Mouse (Mus musculus): ENCODE results near the gene Atp23. TPM values are rescaled to one million over a fixed set of nuclear protein-coding genes. Genes with fewer than 3 reads are reported as not detected.

Gene Atp23
- polyA plus RNA-seq (2014; fragmentation: Nextera tagmentation; extraction: Ambion mirVana), result 18.9 and 19.3 TPM in 2 replicates

- H3K9ac ChIP-seq (replicated peaks; ENCODE audit: low read length), result peak within 1 kb of the TSS; percentile 80
- no peaks in the 10 kb centered on the region for H3K4me1 ChIP-seq (ENCODE audit: control insufficient read depth, insufficient read depth, low read length)
- H3K4me3 ChIP-seq (ENCODE audit: low read depth, low read length), result peak within 1 kb of the TSS; percentile 75
- no peaks in the 10 kb centered on the region for H3K9me3 ChIP-seq (replicated peaks; ENCODE audit: control insufficient read depth, low read length)
- H3K27me3 ChIP-seq (ENCODE audit: control insufficient read depth, insufficient read depth, low read length), result no peaks in the 10 kb centered on the region
- WGBS, result under 1% methylated on average over 48 of the region's 56 CpGs
- H3K27ac ChIP-seq (replicated peaks; ENCODE audit: low read depth, low read length), result no peak within 1 kb of the TSS
- ATAC-seq (replicated peaks; ENCODE audit: insufficient number of reproducible peaks, low FRiP score, low TSS enrichment, low read depth), result peak; percentile 79
- peak; percentile 91 for DNase-seq (ENCODE audit: low spot score)
- no peaks in the 10 kb centered on the region; the same call in 1 of the 2 replicates for H3K36me3 ChIP-seq (replicated peaks; ENCODE audit: control insufficient read depth, insufficient read depth, low read depth, low read length)
- peak within 1 kb of the TSS; percentile 96 for H3K4me2 ChIP-seq (ENCODE audit: low read depth, low read length)
Measured at GRCm38 (mm10) chr10:126900821-126901487, at the start of gene Atp23. Gene Atp23 (minus strand): TSS chr10:126901355.

- 83% methylated on average over 4 of the region's 4 CpGs for WGBS
Measured at GRCm38 (mm10) chr10:126950572-126950971, 49.4 kb upstream of the Atp23 start.

GRCm38 (mm10) chr10:126949824-126950223, 48.7 kb upstream of the Atp23 start:
- Histone ChIP-seq H3K4me1 (ENCODE audit: control insufficient read depth, insufficient read depth, low read length) (no peaks in the 10 kb centered on the region), H3K4me3 (ENCODE audit: low read depth, low read length) (no peak overlapping the region), H3K9ac (replicated peaks; ENCODE audit: low read length) (no peak overlapping the region), H3K36me3 (replicated peaks; ENCODE audit: control insufficient read depth, insufficient read depth, low read depth, low read length) (no peaks in the 10 kb centered on the region), H3K27ac (replicated peaks; ENCODE audit: low read depth, low read length) (no peak overlapping the region), H3K4me2 (ENCODE audit: low read depth, low read length) (no peak overlapping the region), H3K9me3 (replicated peaks; ENCODE audit: control insufficient read depth, low read length) (no peaks in the 10 kb centered on the region), H3K27me3 (ENCODE audit: control insufficient read depth, insufficient read depth, low read length) (no peaks in the 10 kb centered on the region)
- 51% methylated on average over 5 of the region's 5 CpGs for WGBS
- ATAC-seq (replicated peaks; ENCODE audit: insufficient number of reproducible peaks, low FRiP score, low TSS enrichment, low read depth) (no peak), DNase-seq (ENCODE audit: low spot score) (no peak)

More at GRCm38 (mm10) chr10:126950572-126950971, 49.4 kb upstream of the Atp23 start:
- Histone ChIP-seq H3K9ac (replicated peaks; ENCODE audit: low read length) (no peak overlapping the region), H3K27ac (replicated peaks; ENCODE audit: low read depth, low read length) (no peak overlapping the region), H3K4me3 (ENCODE audit: low read depth, low read length) (no peak overlapping the region), H3K4me2 (ENCODE audit: low read depth, low read length) (no peak overlapping the region), H3K27me3 (ENCODE audit: control insufficient read depth, insufficient read depth, low read length) (no peaks in the 10 kb centered on the region), H3K36me3 (replicated peaks; ENCODE audit: control insufficient read depth, insufficient read depth, low read depth, low read length) (no peaks in the 10 kb centered on the region), H3K4me1 (ENCODE audit: control insufficient read depth, insufficient read depth, low read length) (no peaks in the 10 kb centered on the region), H3K9me3 (replicated peaks; ENCODE audit: control insufficient read depth, low read length) (no peaks in the 10 kb centered on the region)
- DNase-seq (ENCODE audit: low spot score), result no peak
- no peak for ATAC-seq (replicated peaks; ENCODE audit: insufficient number of reproducible peaks, low FRiP score, low TSS enrichment, low read depth)

GRCm38 (mm10) chr10:126945531-126945930, 44.4 kb upstream of the Atp23 start:
- H3K27me3 ChIP-seq (ENCODE audit: control insufficient read depth, insufficient read depth, low read length), result no peaks in the 10 kb centered on the region
- no peaks in the 10 kb centered on the region for H3K9me3 ChIP-seq (replicated peaks; ENCODE audit: control insufficient read depth, low read length)
- H3K36me3 ChIP-seq (replicated peaks; ENCODE audit: control insufficient read depth, insufficient read depth, low read depth, low read length), result no peaks in the 10 kb centered on the region
- no peak overlapping the region for H3K4me2 ChIP-seq (ENCODE audit: low read depth, low read length)
- H3K4me3 ChIP-seq (ENCODE audit: low read depth, low read length), result no peak overlapping the region
- no peak overlapping the region for H3K27ac ChIP-seq (replicated peaks; ENCODE audit: low read depth, low read length)
- ATAC-seq (replicated peaks; ENCODE audit: insufficient number of reproducible peaks, low FRiP score, low TSS enrichment, low read depth) (no peak), DNase-seq (ENCODE audit: low spot score) (no peak)
- H3K4me1 ChIP-seq (ENCODE audit: control insufficient read depth, insufficient read depth, low read length), result no peaks in the 10 kb centered on the region
- 85% methylated on average over 5 of the region's 5 CpGs for WGBS
- no peak overlapping the region for H3K9ac ChIP-seq (replicated peaks; ENCODE audit: low read length)

GRCm38 (mm10) chr10:126940949-126941348, 39.8 kb upstream of the Atp23 start:
- no peaks in the 10 kb centered on the region; the same call in 1 of the 2 replicates for H3K9me3 ChIP-seq (replicated peaks; ENCODE audit: control insufficient read depth, low read length)
- H3K4me3 ChIP-seq (ENCODE audit: low read depth, low read length), result no peak overlapping the region
- no peak overlapping the region for H3K9ac ChIP-seq (replicated peaks; ENCODE audit: low read length)
- no peak for DNase-seq (ENCODE audit: low spot score)
- no peaks in the 10 kb centered on the region for H3K36me3 ChIP-seq (replicated peaks; ENCODE audit: control insufficient read depth, insufficient read depth, low read depth, low read length)
- H3K27ac ChIP-seq (replicated peaks; ENCODE audit: low read depth, low read length), result no peak overlapping the region
- H3K4me2 ChIP-seq (ENCODE audit: low read depth, low read length), result no peak overlapping the region
- no peaks in the 10 kb centered on the region for H3K27me3 ChIP-seq (ENCODE audit: control insufficient read depth, insufficient read depth, low read length)
- WGBS, result 75% methylated on average over 7 of the region's 7 CpGs
- no peak for ATAC-seq (replicated peaks; ENCODE audit: insufficient number of reproducible peaks, low FRiP score, low TSS enrichment, low read depth)
- H3K4me1 ChIP-seq (ENCODE audit: control insufficient read depth, insufficient read depth, low read length), result no peaks in the 10 kb centered on the region

- peaks cover under 1% of the 10 kb centered on the region for H3K4me1 ChIP-seq (ENCODE audit: control insufficient read depth, insufficient read depth, low read length)
- no peaks in the 10 kb centered on the region for H3K36me3 ChIP-seq (replicated peaks; ENCODE audit: control insufficient read depth, insufficient read depth, low read depth, low read length)
- 50% methylated on average over 18 of the region's 18 CpGs for WGBS
- H3K27ac ChIP-seq (replicated peaks; ENCODE audit: low read depth, low read length), result peak overlapping the region; percentile 1; the same call in 1 of the 2 replicates
- H3K9ac ChIP-seq (replicated peaks; ENCODE audit: low read length), result peak overlapping the region; percentile 22; the same call in 1 of the 2 replicates
- H3K4me3 ChIP-seq (ENCODE audit: low read depth, low read length), result no peak overlapping the region
- ATAC-seq (replicated peaks; ENCODE audit: insufficient number of reproducible peaks, low FRiP score, low TSS enrichment, low read depth) (no peak), DNase-seq (ENCODE audit: low spot score) (peak; percentile 36)
- H3K27me3 ChIP-seq (ENCODE audit: control insufficient read depth, insufficient read depth, low read length), result no peaks in the 10 kb centered on the region; the same call in 1 of the 2 replicates
- H3K4me2 ChIP-seq (ENCODE audit: low read depth, low read length), result 0 out of 2 replicates have a peak overlapping the region, but pooled peaks have one; percentile 2
- H3K9me3 ChIP-seq (replicated peaks; ENCODE audit: control insufficient read depth, low read length), result no peaks in the 10 kb centered on the region; the same call in 1 of the 2 replicates
Measured at GRCm38 (mm10) chr10:126935556-126936381, 34.6 kb upstream of the Atp23 start.

- peak overlapping the region; percentile 1; the same call in 1 of the 2 replicates for H3K27ac ChIP-seq (replicated peaks; ENCODE audit: low read depth, low read length)
- 80% methylated on average over 8 of the region's 8 CpGs for WGBS
- no peaks in the 10 kb centered on the region for H3K36me3 ChIP-seq (replicated peaks; ENCODE audit: control insufficient read depth, insufficient read depth, low read depth, low read length)
- no peak overlapping the region for H3K4me3 ChIP-seq (ENCODE audit: low read depth, low read length)
- ATAC-seq (replicated peaks; ENCODE audit: insufficient number of reproducible peaks, low FRiP score, low TSS enrichment, low read depth), result no peak
- peaks cover 5% of the 10 kb centered on the region for H3K4me1 ChIP-seq (ENCODE audit: control insufficient read depth, insufficient read depth, low read length)
- 0 out of 2 replicates have a peak overlapping the region, but pooled peaks have one; percentile 2 for H3K4me2 ChIP-seq (ENCODE audit: low read depth, low read length)
- H3K27me3 ChIP-seq (ENCODE audit: control insufficient read depth, insufficient read depth, low read length), result no peaks in the 10 kb centered on the region; the same call in 1 of the 2 replicates
- DNase-seq (ENCODE audit: low spot score), result no peak
- no peaks in the 10 kb centered on the region; the same call in 1 of the 2 replicates for H3K9me3 ChIP-seq (replicated peaks; ENCODE audit: control insufficient read depth, low read length)
- peak overlapping the region; percentile 22; the same call in 1 of the 2 replicates for H3K9ac ChIP-seq (replicated peaks; ENCODE audit: low read length)
Measured at GRCm38 (mm10) chr10:126935121-126935520, 34.0 kb upstream of the Atp23 start.

All from embryonic facial prominence, embryonic 11.5 days (tissue).